Mouse (Mus musculus) G1E (cell line): ENCODE data around the gene Zfp36l3. TPM values are rescaled to one million over a fixed set of nuclear protein-coding genes. Genes with fewer than 3 reads are reported as not detected.
"Not testable (repeated sequence)": the region's sequence is repeated elsewhere in the genome, so short reads cannot be mapped to it uniquely, and the experiment has no call there.

ENCODE experiments used
- ATAC-seq: 2 replicates; pipeline ENCODE4 v1.8.0; 2016; ENCODE audit warnings: mild to moderate bottlenecking; ENCODE audit not compliant: insufficient number of reproducible peaks, poor library complexity, low FRiP score, severe bottlenecking; ENCODE audit errors: extremely low read depth
- DNase-seq: peaks from one replicate; pipeline ENCODE4 v3.0.0; 2012; ENCODE audit warnings: low spot score
- H3K27me3 ChIP-seq: 2 replicates; pipeline ENCODE4 v1.6.1; 2012; ENCODE audit warnings: mild to moderate bottlenecking, low read length, inconsistent platforms; ENCODE audit not compliant: insufficient read depth
- H3K36me3 ChIP-seq: replicated peaks from 2 replicates; pipeline ENCODE3; 2012; ENCODE audit warnings: mild to moderate bottlenecking, inconsistent platforms
- H3K4me1 ChIP-seq: 2 replicates; pipeline ENCODE4 v1.6.1; 2012; ENCODE audit warnings: low read depth, low read length, inconsistent platforms, mixed read lengths; ENCODE audit not compliant: insufficient read depth
- H3K4me3 ChIP-seq: 2 replicates; pipeline ENCODE4 v1.5.1; 2012; ENCODE audit warnings: low read depth, mild to moderate bottlenecking, inconsistent platforms, low read length, moderate library complexity, mixed read lengths
- H3K9me3 ChIP-seq: replicated peaks from 2 replicates; pipeline ENCODE4 v1.6.1; 2012; ENCODE audit warnings: inconsistent platforms
- CTCF ChIP-seq: IDR thresholded peaks from 2 replicates; pipeline ENCODE4 v1.5.1; 2012; ENCODE audit warnings: low read depth, low read length, inconsistent platforms, mixed read lengths
- GATA1 ChIP-seq: IDR thresholded peaks from 2 replicates; pipeline ENCODE4 v1.6.1; 2012; ENCODE audit warnings: borderline replicate concordance, low read length, inconsistent platforms, mixed read lengths
- GATA2 ChIP-seq: IDR thresholded peaks from 2 replicates; pipeline ENCODE4 v1.6.1; 2012; ENCODE audit warnings: low read depth, low read length, inconsistent platforms, borderline replicate concordance
- POLR2AphosphoS5 ChIP-seq: IDR thresholded peaks from 2 replicates; pipeline ENCODE4 v1.6.1; 2012; ENCODE audit warnings: low read depth, low read length, inconsistent platforms; ENCODE audit not compliant: insufficient replicate concordance
- TAL1 ChIP-seq: conservative IDR thresholded peaks from 2 replicates; pipeline ENCODE4 v1.6.1; 2012; ENCODE audit warnings: low read depth, low read length, inconsistent platforms, mixed read lengths
- polyA plus RNA-seq: library from polyadenylated mRNA; stranded (reverse); fragments of >175 nt; gene quantifications from 2 replicates; pipeline ENCODE4 v1.2.3, GENCODE M21; 2012
- total RNA-seq, 2 experiments: library from RNA; stranded (forward) in 1 of 2; stranded (reverse) in 1 of 2; fragments of 200-1000 nt in 1 of 2; fragments of >200 nt in 1 of 2; fragmentation: Nextera tagmentation in 1 of 2; gene quantifications; 2 replicates each; pipeline ENCODE4 v1.2.3; 2014 to 2017

The Zfp36l3 gene
- total RNA-seq (2014; fragmentation: Nextera tagmentation) (not detected in 2 replicates), total RNA-seq (2017) (0.05 TPM in 1 of 2 replicates, not detected in the other), polyA plus RNA-seq (not detected in 2 replicates)

DNA sequence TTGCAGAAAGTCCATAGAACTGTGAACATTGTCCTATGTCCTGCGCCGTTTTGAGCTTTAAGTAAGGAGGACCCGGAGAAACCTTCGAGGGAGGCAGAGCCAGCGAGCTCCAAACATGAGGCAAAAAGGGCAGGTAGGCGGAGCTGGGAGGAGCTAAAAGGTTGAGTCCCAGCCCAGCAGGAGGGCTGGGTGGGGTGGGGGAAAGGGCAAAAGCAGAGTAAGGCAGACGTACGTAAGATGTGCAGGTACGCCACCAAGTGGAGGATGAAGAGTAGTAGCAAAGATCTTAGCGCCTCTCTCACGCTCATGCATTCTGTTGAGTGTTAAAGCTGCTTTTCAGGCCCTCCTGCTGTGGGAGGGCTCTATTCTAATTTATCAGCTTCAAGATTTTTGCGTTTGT, at the start of gene Zfp36l3:
TSS of gene Zfp36l3 (minus strand) at position 119 of the 400 bp plus-strand sequence.
- TF ChIP-seq GATA1, result no peak
- no peak for TF ChIP-seq GATA2
- TF ChIP-seq POLR2AphosphoS5, result no peak
- no peak for TF ChIP-seq CTCF
- no peak for TF ChIP-seq TAL1
- Histone ChIP-seq H3K4me1 (no peaks in the 10 kb centered on the region), H3K36me3 (no peaks in the 10 kb centered on the region), H3K4me3 (no peak within 1 kb of the TSS), H3K27me3 (no peaks in the 10 kb centered on the region), H3K9me3 (peaks cover 20% of the 10 kb centered on the region)
- no peak for DNase-seq
- no peak for ATAC-seq

DNA sequence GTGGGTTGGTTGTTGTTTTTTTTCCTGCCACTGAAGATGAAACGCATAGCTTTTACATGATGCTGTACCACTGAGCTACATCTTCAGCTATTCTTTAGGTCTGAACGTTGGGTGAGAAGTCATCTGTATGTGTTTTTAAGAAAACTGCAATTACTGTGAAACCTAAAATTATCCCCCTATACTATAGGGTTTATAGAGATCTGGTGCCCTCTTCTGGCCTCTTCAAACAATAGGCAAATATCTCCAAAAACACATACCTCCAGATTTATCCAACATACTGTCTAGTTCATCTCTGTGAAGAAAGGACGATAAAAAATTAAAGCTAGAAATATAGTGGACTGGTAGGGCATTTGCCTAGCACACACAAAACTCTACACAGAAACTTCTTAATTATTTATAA, 22.9 kb upstream of the Zfp36l3 start:
- ATAC-seq (no peak), DNase-seq (no peak)
- Histone ChIP-seq H3K4me1 (no peaks in the 10 kb centered on the region), H3K36me3 (no peaks in the 10 kb centered on the region), H3K9me3 (no peaks in the 10 kb centered on the region), H3K27me3 (no peaks in the 10 kb centered on the region), H3K4me3 (no peak overlapping the region)
- TF ChIP-seq GATA2, result no peak
- TF ChIP-seq POLR2AphosphoS5, result no peak
- no peak for TF ChIP-seq TAL1
- no peak for TF ChIP-seq CTCF
- TF ChIP-seq GATA1, result no peak

DNA sequence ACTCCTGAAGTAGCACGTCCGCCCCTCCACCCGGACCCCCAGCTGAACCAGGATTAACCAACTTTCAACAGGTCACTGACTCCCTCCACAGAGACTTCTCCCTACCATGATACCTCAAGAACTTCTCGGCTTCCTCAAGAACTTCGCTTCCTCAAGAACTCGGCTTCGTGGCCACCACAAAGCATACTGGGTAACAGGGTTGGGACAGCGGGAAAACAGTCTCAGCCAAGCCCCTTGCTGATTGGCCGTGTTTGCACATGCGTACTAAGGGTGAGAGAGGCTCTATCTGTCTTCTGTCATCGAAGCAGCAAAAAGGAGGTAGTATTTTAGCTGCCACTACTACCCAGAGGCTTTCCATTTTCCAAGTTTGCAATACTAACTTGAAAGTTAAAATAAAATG, 21.3 kb upstream of the Zfp36l3 start, which contains the start of gene Xlr:
TSS of gene Xlr (minus strand) at position 188 of the 400 bp plus-strand sequence.
- not testable (repeated sequence) for H3K4me1 ChIP-seq, H3K4me3 ChIP-seq, ATAC-seq, DNase-seq, H3K36me3 ChIP-seq, H3K27me3 ChIP-seq, H3K9me3 ChIP-seq

DNA sequence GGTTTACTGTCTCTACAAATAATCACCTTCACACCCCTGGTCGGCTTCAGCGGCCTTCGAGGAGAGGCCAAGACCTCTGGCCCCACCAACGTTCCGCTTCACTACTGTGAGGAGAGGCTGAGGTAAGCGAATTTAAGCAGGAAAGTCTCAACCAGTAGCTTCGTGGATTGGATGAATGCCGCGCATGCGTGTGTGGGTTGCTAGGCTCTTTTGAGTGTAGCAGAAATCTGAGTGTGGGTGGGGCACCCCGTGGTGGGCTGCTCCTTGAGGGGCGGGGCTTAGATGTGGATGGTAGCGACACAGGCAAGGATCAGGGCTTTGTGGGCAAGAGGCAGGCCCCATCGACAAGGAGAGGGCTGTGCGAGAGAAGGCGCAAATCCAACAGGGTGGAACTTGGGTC, 18.5 kb downstream of the Zfp36l3 start, which contains the start of gene 1700013H16Rik:
TSS of gene 1700013H16Rik (minus strand) at position 96 of the 400 bp plus-strand sequence.
- TF ChIP-seq GATA2 (no peak), TAL1 (no peak), POLR2AphosphoS5 (no peak), CTCF (no peak), GATA1 (no peak)
- Histone ChIP-seq H3K27me3 (no peaks in the 10 kb centered on the region), H3K36me3 (no peaks in the 10 kb centered on the region), H3K9me3 (peaks cover 20% of the 10 kb centered on the region), H3K4me3 (no peak within 1 kb of the TSS), H3K4me1 (no peaks in the 10 kb centered on the region)
- DNase-seq (no peak), ATAC-seq (no peak)

- Histone ChIP-seq H3K27me3 (no peaks in the 10 kb centered on the region), H3K4me1 (no peaks in the 10 kb centered on the region), H3K9me3 (peaks cover 19% of the 10 kb centered on the region), H3K4me3 (no peak overlapping the region), H3K36me3 (no peaks in the 10 kb centered on the region)
- ATAC-seq, result no peak
- DNase-seq, result no peak
- TF ChIP-seq CTCF (no peak), GATA2 (no peak), POLR2AphosphoS5 (no peak), TAL1 (no peak), GATA1 (no peak)
Measured at GRCm38 (mm10) chrX:53752851-53753250, 23.3 kb downstream of the Zfp36l3 start.

DNA sequence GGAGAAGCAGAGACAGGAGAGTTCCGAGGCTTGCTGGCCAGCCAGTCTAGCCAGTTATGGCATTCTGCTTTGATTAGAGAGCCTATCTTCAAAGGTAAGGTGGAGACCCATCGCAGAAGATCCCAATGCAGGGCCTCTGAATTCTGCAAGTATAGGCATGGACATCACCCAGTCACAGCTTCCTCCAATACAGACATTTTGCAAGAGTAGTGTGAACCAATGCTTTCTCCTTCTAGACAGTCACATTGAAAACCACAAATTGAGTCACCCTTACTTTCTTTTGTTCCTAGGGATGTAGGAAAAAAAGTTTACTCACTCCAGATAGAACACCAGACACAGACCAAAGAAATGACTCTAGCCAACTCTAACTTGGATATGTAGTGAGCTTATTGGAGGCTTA, 47.2 kb downstream of the Zfp36l3 start:
- no peak overlapping the region for H3K4me3 ChIP-seq
- H3K4me1 ChIP-seq, result no peaks in the 10 kb centered on the region
- H3K27me3 ChIP-seq, result no peaks in the 10 kb centered on the region
- TF ChIP-seq POLR2AphosphoS5, result no peak
- no peak for TF ChIP-seq GATA2
- TF ChIP-seq CTCF, result no peak
- no peak for TF ChIP-seq GATA1
- TF ChIP-seq TAL1, result no peak
- ATAC-seq (no peak), DNase-seq (no peak)
- no peaks in the 10 kb centered on the region for H3K36me3 ChIP-seq
- H3K9me3 ChIP-seq, result no peaks in the 10 kb centered on the region

GRCm38 (mm10) chrX:53724596-53724995, 51.6 kb downstream of the Zfp36l3 start, which contains the start of gene 4930502E18Rik:
TSS of gene 4930502E18Rik (plus strand) at chrX:53724826.
- no peak for ATAC-seq
- no peaks in the 10 kb centered on the region for H3K4me1 ChIP-seq
- no peak within 1 kb of the TSS for H3K4me3 ChIP-seq
- H3K9me3 ChIP-seq, result no peaks in the 10 kb centered on the region
- H3K27me3 ChIP-seq, result no peaks in the 10 kb centered on the region
- DNase-seq, result no peak
- TF ChIP-seq CTCF (no peak), GATA1 (no peak), GATA2 (no peak), POLR2AphosphoS5 (no peak), TAL1 (no peak)
- no peaks in the 10 kb centered on the region for H3K36me3 ChIP-seq

Other genes starting within 250 kb of the Zfp36l3 start
- not detected in 2 replicates for gene Rtl8c, start 168.4 kb downstream of the Zfp36l3 start, total RNA-seq (2014; fragmentation: Nextera tagmentation)
- not detected in 2 replicates for gene Rtl8c, start 168.4 kb downstream of the Zfp36l3 start, total RNA-seq (2017)
- gene Rtl8c, start 168.4 kb downstream of the Zfp36l3 start, polyA plus RNA-seq, result not detected in 2 replicates
- not detected in 2 replicates for gene Gm14597, start 167.4 kb downstream of the Zfp36l3 start, total RNA-seq (2014; fragmentation: Nextera tagmentation)
- 0.38 TPM in 1 of 2 replicates, not detected in the other for gene Gm14597, start 167.4 kb downstream of the Zfp36l3 start, total RNA-seq (2017)
- gene Gm14597, start 167.4 kb downstream of the Zfp36l3 start, polyA plus RNA-seq, result not detected in 2 replicates
- not detected in 2 replicates for gene Rtl8a, start 132.7 kb downstream of the Zfp36l3 start, total RNA-seq (2014; fragmentation: Nextera tagmentation)
- gene Rtl8a, start 132.7 kb downstream of the Zfp36l3 start, total RNA-seq (2017), result not detected in 2 replicates
- not detected in 2 replicates for gene Rtl8a, start 132.7 kb downstream of the Zfp36l3 start, polyA plus RNA-seq
- gene Rtl8b, start 106.0 kb downstream of the Zfp36l3 start, total RNA-seq (2014; fragmentation: Nextera tagmentation), result not detected in 2 replicates
- not detected in 2 replicates for gene Rtl8b, start 106.0 kb downstream of the Zfp36l3 start, total RNA-seq (2017)
- not detected in 2 replicates for gene Rtl8b, start 106.0 kb downstream of the Zfp36l3 start, polyA plus RNA-seq
- not detected in 2 replicates for gene 4930502E18Rik, start 51.6 kb downstream of the Zfp36l3 start, total RNA-seq (2014; fragmentation: Nextera tagmentation)
- gene 4930502E18Rik, start 51.6 kb downstream of the Zfp36l3 start, total RNA-seq (2017), result 0.12 TPM in 1 of 2 replicates, not detected in the other
- gene 4930502E18Rik, start 51.6 kb downstream of the Zfp36l3 start, polyA plus RNA-seq, result not detected in 2 replicates
- gene 1700013H16Rik, start 18.6 kb downstream of the Zfp36l3 start, total RNA-seq (2014; fragmentation: Nextera tagmentation), result not detected in 2 replicates
- not detected in 2 replicates for gene 1700013H16Rik, start 18.6 kb downstream of the Zfp36l3 start, total RNA-seq (2017)
- gene 1700013H16Rik, start 18.6 kb downstream of the Zfp36l3 start, polyA plus RNA-seq, result not detected in 2 replicates
- not detected in 2 replicates for gene Xlr, start 21.3 kb upstream of the Zfp36l3 start, total RNA-seq (2014; fragmentation: Nextera tagmentation)
- gene Xlr, start 21.3 kb upstream of the Zfp36l3 start, total RNA-seq (2017), result 12.8 and 17.5 TPM in 2 replicates
- 0.08 and 0.18 TPM in 2 replicates for gene Xlr, start 21.3 kb upstream of the Zfp36l3 start, polyA plus RNA-seq